11 mouse cellular contexts compared by ENCODE assay signal in the genomic region with DNA sequence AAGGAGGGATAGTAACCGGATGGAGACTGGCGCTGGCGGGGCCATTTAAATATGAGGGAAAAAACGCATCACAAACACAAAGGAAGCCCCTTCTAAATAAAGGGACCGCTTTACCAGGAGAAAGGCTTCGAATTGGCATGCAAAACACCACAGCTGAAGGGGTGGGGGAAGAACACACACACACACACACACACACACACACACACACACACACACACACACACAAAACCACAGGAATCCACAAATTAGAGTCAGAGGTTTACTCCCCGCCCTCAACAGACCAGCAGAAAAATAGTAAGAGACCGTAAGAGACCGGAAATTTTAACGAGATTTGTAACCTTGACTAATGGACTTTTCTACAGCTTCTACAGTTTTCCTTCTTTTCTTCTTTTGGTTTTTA. TPM values are rescaled to one million over a fixed set of nuclear protein-coding genes. Genes with fewer than 3 reads are reported as not detected.
DNase-seq lines count a peak whose midpoint lies in the region; ATAC-seq and TF ChIP-seq lines count a peak whose summit lies in the region.
"Had no signal": no experiment of that assay in that cellular context is flagged by ENCODE, and none has a peak within 500 bp of the region (broad histone marks: within the 10 kb centered on the region; RNA-seq: fewer than 3 reads in every experiment).

No protein-coding gene starts in this region.

- no peak overlapping the region for H3K4me3 ChIP-seq in lung, embryonic 14.5 days (ENCODE audit: low read depth, low read length)
- no peak overlapping the region for H3K4me3 ChIP-seq in forebrain, embryonic 16.5 days (replicated peaks; ENCODE audit: low read length)

- WGBS in lung, embryonic 14.5 days, result 6% methylated on average over 10 of the region's 10 CpGs
- WGBS in forebrain, embryonic 16.5 days, result 1% methylated on average over 10 of the region's 10 CpGs

- H3K4me1 ChIP-seq in lung, embryonic 14.5 days (ENCODE audit: insufficient read depth), result peaks cover 7% of the 10 kb centered on the region; the same call in 1 of the 2 replicates
- H3K4me1 ChIP-seq in forebrain, embryonic 16.5 days (replicated peaks; ENCODE audit: control insufficient read depth, insufficient read depth, low read length), result peaks cover 17% of the 10 kb centered on the region

- H3K9me3 ChIP-seq in lung, embryonic 14.5 days (ENCODE audit: low read depth, low read length), result no peaks in the 10 kb centered on the region
- H3K9me3 ChIP-seq in forebrain, embryonic 16.5 days (ENCODE audit: control insufficient read depth, low read length), result no peaks in the 10 kb centered on the region

- 0 out of 2 replicates have a peak overlapping the region, but pooled peaks have one; percentile 10 for H3K4me2 ChIP-seq in lung, embryonic 14.5 days
- peak overlapping the region; percentile 11; the same call in 1 of the 2 replicates for H3K4me2 ChIP-seq in forebrain, embryonic 16.5 days (ENCODE audit: low read length)

- peaks cover 43% of the 10 kb centered on the region for H3K27me3 ChIP-seq in lung, embryonic 14.5 days (ENCODE audit: insufficient read depth, low read length)
- peaks cover 12% of the 10 kb centered on the region for H3K27me3 ChIP-seq in forebrain, embryonic 16.5 days (replicated peaks; ENCODE audit: control insufficient read depth, insufficient read depth, low read length)
- H3K27me3 ChIP-seq: Patski had no signal

- no peak for TF ChIP-seq CTCF in lung, embryonic 14.5 days (IDR thresholded peaks at IDR 0.05; ENCODE audit: low read depth)

- H3K36me3 ChIP-seq in lung, embryonic 14.5 days (ENCODE audit: insufficient read depth), result no peaks in the 10 kb centered on the region
- no peaks in the 10 kb centered on the region for H3K36me3 ChIP-seq in forebrain, embryonic 16.5 days (ENCODE audit: control insufficient read depth, insufficient read depth)

- H3K9ac ChIP-seq in lung, embryonic 14.5 days, result no peak overlapping the region
- no peak overlapping the region for H3K9ac ChIP-seq in forebrain, embryonic 16.5 days (replicated peaks; ENCODE audit: low read depth, low read length)

- peak; percentile 10 for DNase-seq in lung, embryonic 14.5 days
- no peak for DNase-seq in lung, postnatal 4 days
- DNase-seq in R1 (ENCODE audit: low read depth, low spot score), result peak; percentile 90
- DNase-seq in naive thymus-derived CD4-positive, alpha-beta T cell, adult 2 months (ENCODE audit: low read depth), result peak; percentile 59
- DNase-seq in frontal cortex, postnatal 14 days (ENCODE audit: low spot score in 2 of 2), result no peak
- no peak for DNase-seq in layer of hippocampus, adult 9-11 months
- DNase-seq: layer of hippocampus, postnatal 36 days had no signal

- ATAC-seq in lung, embryonic 14.5 days (ENCODE audit: insufficient read depth), result no peak
- no peak for ATAC-seq in forebrain, embryonic 16.5 days
- no peak for ATAC-seq in granulocyte monocyte progenitor cell, adult 5-6 weeks (replicated peaks; ENCODE audit: poor library complexity, severe bottlenecking)
- ATAC-seq: Patski had no signal

- H3K27ac ChIP-seq in lung, embryonic 14.5 days (ENCODE audit: low read depth), result no peak overlapping the region
- no peak overlapping the region for H3K27ac ChIP-seq in forebrain, embryonic 16.5 days (ENCODE audit: low read length)
- H3K27ac ChIP-seq: stomach, postnatal 0 days had no signal

RNA-seq across cellular contexts. Expression of a gene that starts 36.1 kb away (rescaled TPM):
- 2.3 TPM in 2 replicates for polyA plus RNA-seq in lung, embryonic 14.5 days (2014; fragmentation: Nextera tagmentation; extraction: Ambion mirVana)
- 3.0 and 4.0 TPM in 2 replicates for polyA plus RNA-seq in forebrain, embryonic 16.5 days (2015; fragmentation: Nextera tagmentation; extraction: Ambion mirVana)
- total RNA-seq in granulocyte monocyte progenitor cell, adult 5-6 weeks (2014; fragmentation: Nextera tagmentation), result 3.4 and 3.7 TPM in 2 replicates
- total RNA-seq in granulocyte monocyte progenitor cell, adult 5-6 weeks (2017), result 0.26 and 1.7 TPM in 2 replicates

RNA-seq across cellular contexts. Expression of a gene that starts 43.3 kb away (rescaled TPM):
- 19.8 and 23.2 TPM in 2 replicates for polyA plus RNA-seq in lung, embryonic 14.5 days (2014; fragmentation: Nextera tagmentation; extraction: Ambion mirVana)
- 6.7 and 8.5 TPM in 2 replicates for polyA plus RNA-seq in forebrain, embryonic 16.5 days (2015; fragmentation: Nextera tagmentation; extraction: Ambion mirVana)
- 213 and 215 TPM in 2 replicates for total RNA-seq in granulocyte monocyte progenitor cell, adult 5-6 weeks (2014; fragmentation: Nextera tagmentation)
- 159 and 162 TPM in 2 replicates for total RNA-seq in granulocyte monocyte progenitor cell, adult 5-6 weeks (2017)

Comparison
In these comparisons a context has a peak if more than half of its experiments do, and no peak if none do; other contexts are left out.
1. DNase-seq: peak in lung, embryonic 14.5 days (single experiment), R1 (single experiment) and naive thymus-derived CD4-positive, alpha-beta T cell, adult 2 months (single experiment); none in lung, postnatal 4 days (0 of 2), frontal cortex, postnatal 14 days (0 of 2) and layer of hippocampus, adult 9-11 months (single experiment).